In genomic region chrX:142310431-142310830, GRCm38 (mm10) we compare ENCODE assay signal across 9 mouse cellular contexts. TPM values are rescaled to one million over a fixed set of nuclear protein-coding genes. Genes with fewer than 3 reads are reported as not detected.
DNase-seq lines count a peak whose midpoint lies in the region; ATAC-seq and TF ChIP-seq lines count a peak whose summit lies in the region.
"Had no signal": no experiment of that assay in that cellular context is flagged by ENCODE, and none has a peak within 500 bp of the region (broad histone marks: within the 10 kb centered on the region; RNA-seq: fewer than 3 reads in every experiment).

No protein-coding gene starts in this region.

- TF ChIP-seq CTCF in left cerebral cortex, adult 2 months (IDR thresholded peaks at IDR 0.05), result no peak

- ATAC-seq in cerebellum, adult (ENCODE audit: insufficient number of reproducible peaks, low FRiP score, low TSS enrichment), result no peak
- ATAC-seq: liver, embryonic 12.5 days had no signal

- no peak overlapping the region for H3K27ac ChIP-seq in left cerebral cortex, adult 2 months
- H3K27ac ChIP-seq: liver, embryonic 12.5 days had no signal

- H3K4me3 ChIP-seq in left cerebral cortex, adult 2 months, result no peak overlapping the region
- H3K4me3 ChIP-seq: liver, embryonic 12.5 days had no signal

- peak; percentile 16 for DNase-seq in cerebellum, adult 11 months
- DNase-seq in left cerebral cortex, postnatal 4 days, result peak; percentile 51
- no peak for DNase-seq in left cerebral cortex, adult 2 months (ENCODE audit: extremely low spot score in 1 of 2, low spot score in 2 of 2)
- peak; percentile 72 to 78 for DNase-seq in cerebellum, postnatal 10 days
- DNase-seq in layer of hippocampus, postnatal 36 days, result peak; percentile 29 to 42
- DNase-seq in kidney, adult 8-10 months, result no peak
- DNase-seq in right cerebral cortex, adult 18-20 months, result no peak

- intact Hi-C loops in left cerebral cortex, postnatal 4 days (cut with DNase I), result loop anchor here (5.0 kb wide), 1 partner anchor 73 kb away; no protein-coding TSS in a partner anchor
- intact Hi-C loops in left cerebral cortex, adult 2 months (cut with DNase I), result loop anchor here (5.0 kb wide), 1 partner anchor 83 kb away; the partner anchor contains the start of gene Nxt2

RNA-seq across cellular contexts. Expression of gene Kcne1l, which starts 4.3 kb away (rescaled TPM):
- total RNA-seq in left cerebral cortex, postnatal 4 days (2021), result 10 to 100 TPM; 14.5 to 15.0 TPM
- 1 to 10 TPM; 2.1 TPM for total RNA-seq in left cerebral cortex, adult 2 months (2021)
- total RNA-seq in layer of hippocampus, postnatal 36 days (2021), result 1 to 10 TPM; 3.4 to 3.9 TPM

Comparison
In these comparisons a context has a peak if more than half of its experiments do, and no peak if none do; other contexts are left out.
1. DNase-seq: peak in cerebellum, adult 11 months (single experiment), left cerebral cortex, postnatal 4 days (single experiment), cerebellum, postnatal 10 days (2 of 2) and layer of hippocampus, postnatal 36 days (2 of 2); none in left cerebral cortex, adult 2 months (0 of 2), kidney, adult 8-10 months (0 of 2) and right cerebral cortex, adult 18-20 months (single experiment).